Mouse (Mus musculus): ENCODE data around the gene Nxn. TPM values are rescaled to one million over a fixed set of nuclear protein-coding genes. Genes with fewer than 3 reads are reported as not detected.

Nxn gene
- polyA plus RNA-seq, 1 experiment from 2014 or later, result 41.8 TPM

DNA sequence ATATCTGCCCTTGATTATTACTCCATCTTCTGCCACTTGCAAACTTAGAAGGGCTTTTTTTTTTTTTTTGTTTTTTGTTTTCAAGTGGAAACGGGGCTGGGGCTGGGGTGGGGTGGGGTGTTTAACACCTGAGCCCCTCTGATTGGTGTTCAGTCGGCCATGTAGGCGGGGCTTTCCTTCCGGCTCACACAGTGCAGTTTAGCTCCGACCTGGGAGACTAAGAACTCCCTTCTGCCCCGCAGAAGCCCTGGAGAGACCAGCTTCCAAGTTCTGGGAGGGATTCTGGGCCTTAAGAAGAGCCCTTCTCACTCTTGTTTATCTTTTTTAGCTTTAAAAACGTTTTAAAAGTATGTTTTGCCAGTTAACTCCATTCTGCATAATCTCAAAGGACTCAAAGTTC is 61.2 kb downstream of the Nxn start:
- ATAC-seq (replicated peaks; ENCODE audit: insufficient number of reproducible peaks, low FRiP score, low TSS enrichment, low read depth), result no peak
- no peaks in the 10 kb centered on the region for H3K9me3 ChIP-seq (replicated peaks; ENCODE audit: control insufficient read depth, low read length)

DNA sequence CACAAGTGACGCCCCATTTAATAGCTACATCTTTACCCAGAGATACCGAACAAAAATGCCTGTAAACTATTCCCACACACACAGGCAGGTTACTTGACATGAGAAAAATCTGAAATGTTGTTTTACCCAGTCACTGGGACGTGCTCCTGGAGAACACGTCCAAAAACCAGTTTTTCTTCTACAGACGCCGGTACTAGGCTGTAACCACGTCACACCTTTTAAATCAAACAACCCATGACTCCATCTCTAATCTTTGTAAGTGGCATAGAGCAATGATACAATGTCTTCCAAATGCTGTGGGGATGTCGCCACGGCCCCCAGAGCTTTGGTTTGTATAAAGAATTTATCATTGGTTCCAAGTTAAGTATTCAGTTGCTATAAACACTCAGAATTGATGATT is 61.7 kb downstream of the Nxn start:
- Histone ChIP-seq H3K9me3 (replicated peaks; ENCODE audit: control insufficient read depth, low read length) (no peaks in the 10 kb centered on the region), H3K4me1 (ENCODE audit: control insufficient read depth, insufficient read depth, low read length) (no peaks in the 10 kb centered on the region), H3K27ac (replicated peaks; ENCODE audit: low read depth, low read length) (no peak overlapping the region), H3K36me3 (replicated peaks; ENCODE audit: control insufficient read depth, insufficient read depth, low read depth, low read length) (no peaks in the 10 kb centered on the region; the same call in 1 of the 2 replicates), H3K4me3 (ENCODE audit: low read depth, low read length) (no peak overlapping the region), H3K4me2 (ENCODE audit: low read depth, low read length) (no peak overlapping the region), H3K27me3 (ENCODE audit: control insufficient read depth, insufficient read depth, low read length) (no peaks in the 10 kb centered on the region), H3K9ac (replicated peaks; ENCODE audit: low read length) (no peak overlapping the region)
- ATAC-seq (replicated peaks; ENCODE audit: insufficient number of reproducible peaks, low FRiP score, low TSS enrichment, low read depth) (no peak), DNase-seq (ENCODE audit: low spot score) (no peak)
- whole genome bisulfite sequencing, result 77% methylated on average over 9 of the region's 9 CpGs

More for the DNA sequence above, 61.2 kb downstream of the Nxn start:
- no peaks in the 10 kb centered on the region; the same call in 1 of the 2 replicates for H3K36me3 ChIP-seq (replicated peaks; ENCODE audit: control insufficient read depth, insufficient read depth, low read depth, low read length)
- H3K27me3 ChIP-seq (ENCODE audit: control insufficient read depth, insufficient read depth, low read length), result no peaks in the 10 kb centered on the region
- no peak overlapping the region for H3K4me3 ChIP-seq (ENCODE audit: low read depth, low read length)
- peak; percentile 48 for DNase-seq (ENCODE audit: low spot score)
- no peak overlapping the region for H3K4me2 ChIP-seq (ENCODE audit: low read depth, low read length)
- 3% methylated on average over 7 of the region's 7 CpGs for WGBS
- H3K27ac ChIP-seq (replicated peaks; ENCODE audit: low read depth, low read length), result peak overlapping the region; percentile 39; the same call in 1 of the 2 replicates
- H3K9ac ChIP-seq (replicated peaks; ENCODE audit: low read length), result no peak overlapping the region
- no peaks in the 10 kb centered on the region for H3K4me1 ChIP-seq (ENCODE audit: control insufficient read depth, insufficient read depth, low read length)

DNA sequence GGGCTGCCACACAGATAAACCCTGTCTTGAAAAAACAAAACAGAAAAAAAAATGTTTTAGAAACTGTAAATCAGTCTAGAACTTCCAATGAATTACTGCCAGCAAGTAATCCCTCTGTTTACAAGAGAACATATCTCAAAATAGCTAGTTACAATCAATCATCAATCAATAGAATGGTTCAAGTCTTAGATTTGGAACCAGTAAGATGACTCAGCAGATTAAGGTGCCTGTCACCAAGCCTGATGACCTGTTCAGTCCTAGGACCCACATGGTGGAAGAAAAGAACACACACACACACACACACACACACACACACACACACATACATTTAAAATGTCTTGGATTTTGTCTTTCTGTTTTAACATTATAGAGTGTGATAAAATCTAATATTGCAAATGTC is 62.7 kb downstream of the Nxn start:
- Histone ChIP-seq H3K4me1 (ENCODE audit: control insufficient read depth, insufficient read depth, low read length) (no peaks in the 10 kb centered on the region), H3K36me3 (replicated peaks; ENCODE audit: control insufficient read depth, insufficient read depth, low read depth, low read length) (no peaks in the 10 kb centered on the region; the same call in 1 of the 2 replicates), H3K27ac (replicated peaks; ENCODE audit: low read depth, low read length) (no peak overlapping the region), H3K4me2 (ENCODE audit: low read depth, low read length) (no peak overlapping the region), H3K4me3 (ENCODE audit: low read depth, low read length) (no peak overlapping the region), H3K9me3 (replicated peaks; ENCODE audit: control insufficient read depth, low read length) (no peaks in the 10 kb centered on the region), H3K27me3 (ENCODE audit: control insufficient read depth, insufficient read depth, low read length) (no peaks in the 10 kb centered on the region), H3K9ac (replicated peaks; ENCODE audit: low read length) (no peak overlapping the region)
- ATAC-seq (replicated peaks; ENCODE audit: insufficient number of reproducible peaks, low FRiP score, low TSS enrichment, low read depth) (no peak), DNase-seq (ENCODE audit: low spot score) (no peak)

DNA sequence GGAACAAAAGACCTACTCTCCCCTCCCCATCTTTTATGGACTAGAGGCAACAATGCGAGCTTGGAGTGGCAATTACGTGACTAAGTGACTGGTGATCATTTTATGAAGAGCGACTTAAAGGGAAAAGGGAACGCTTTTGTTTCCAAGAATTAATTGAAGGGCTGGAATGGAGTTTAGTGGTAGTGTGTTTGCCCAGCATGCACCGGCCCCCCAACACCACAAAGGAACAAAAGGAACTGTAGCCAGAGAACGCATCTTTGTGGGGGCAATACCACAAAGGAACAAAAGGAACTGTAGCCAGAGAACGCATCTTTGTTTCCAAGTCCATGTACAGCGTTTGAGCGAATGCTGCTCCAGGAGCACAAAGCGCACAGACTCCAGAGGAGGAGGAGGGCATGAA is 64.0 kb downstream of the Nxn start:
- H3K27me3 ChIP-seq (ENCODE audit: control insufficient read depth, insufficient read depth, low read length), result no peaks in the 10 kb centered on the region
- no peak overlapping the region for H3K4me3 ChIP-seq (ENCODE audit: low read depth, low read length)
- DNase-seq (ENCODE audit: low spot score) (no peak), ATAC-seq (replicated peaks; ENCODE audit: insufficient number of reproducible peaks, low FRiP score, low TSS enrichment, low read depth) (no peak)
- H3K27ac ChIP-seq (replicated peaks; ENCODE audit: low read depth, low read length), result no peak overlapping the region
- H3K36me3 ChIP-seq (replicated peaks; ENCODE audit: control insufficient read depth, insufficient read depth, low read depth, low read length), result no peaks in the 10 kb centered on the region; the same call in 1 of the 2 replicates
- no peaks in the 10 kb centered on the region for H3K4me1 ChIP-seq (ENCODE audit: control insufficient read depth, insufficient read depth, low read length)
- 80% methylated on average over 10 of the region's 10 CpGs for WGBS
- no peaks in the 10 kb centered on the region for H3K9me3 ChIP-seq (replicated peaks; ENCODE audit: control insufficient read depth, low read length)
- H3K4me2 ChIP-seq (ENCODE audit: low read depth, low read length), result no peak overlapping the region
- no peak overlapping the region for H3K9ac ChIP-seq (replicated peaks; ENCODE audit: low read length)

DNA sequence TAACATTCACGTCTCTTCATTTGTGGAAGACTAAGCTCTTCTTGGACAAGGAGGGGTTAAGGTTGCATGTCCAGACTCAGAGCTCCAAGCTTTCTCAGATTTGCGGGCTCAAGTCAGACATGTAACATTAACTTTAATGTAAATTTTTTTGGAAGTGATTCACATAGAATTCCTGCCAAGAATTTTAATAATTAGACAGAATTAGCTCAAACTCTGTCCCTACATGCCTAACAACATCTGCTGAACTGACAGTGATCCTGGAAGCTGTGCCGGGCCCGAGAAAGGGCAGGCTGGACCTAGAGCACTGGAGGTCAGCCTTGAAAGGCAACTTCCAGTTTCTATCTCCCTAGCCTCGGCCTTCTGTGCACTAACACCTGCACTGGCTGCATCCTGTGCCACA is 66.7 kb downstream of the Nxn start:
- H3K36me3 ChIP-seq (replicated peaks; ENCODE audit: control insufficient read depth, insufficient read depth, low read depth, low read length), result no peaks in the 10 kb centered on the region; the same call in 1 of the 2 replicates
- no peak overlapping the region for H3K4me3 ChIP-seq (ENCODE audit: low read depth, low read length)
- H3K9ac ChIP-seq (replicated peaks; ENCODE audit: low read length), result no peak overlapping the region
- DNase-seq (ENCODE audit: low spot score), result no peak
- H3K9me3 ChIP-seq (replicated peaks; ENCODE audit: control insufficient read depth, low read length), result no peaks in the 10 kb centered on the region
- 55% methylated on average over 5 of the region's 5 CpGs for WGBS
- ATAC-seq (replicated peaks; ENCODE audit: insufficient number of reproducible peaks, low FRiP score, low TSS enrichment, low read depth), result no peak
- no peak overlapping the region for H3K27ac ChIP-seq (replicated peaks; ENCODE audit: low read depth, low read length)
- peaks cover 4% of the 10 kb centered on the region; the same call in 1 of the 2 replicates for H3K4me1 ChIP-seq (ENCODE audit: control insufficient read depth, insufficient read depth, low read length)
- no peak overlapping the region for H3K4me2 ChIP-seq (ENCODE audit: low read depth, low read length)
- no peaks in the 10 kb centered on the region for H3K27me3 ChIP-seq (ENCODE audit: control insufficient read depth, insufficient read depth, low read length)

DNA sequence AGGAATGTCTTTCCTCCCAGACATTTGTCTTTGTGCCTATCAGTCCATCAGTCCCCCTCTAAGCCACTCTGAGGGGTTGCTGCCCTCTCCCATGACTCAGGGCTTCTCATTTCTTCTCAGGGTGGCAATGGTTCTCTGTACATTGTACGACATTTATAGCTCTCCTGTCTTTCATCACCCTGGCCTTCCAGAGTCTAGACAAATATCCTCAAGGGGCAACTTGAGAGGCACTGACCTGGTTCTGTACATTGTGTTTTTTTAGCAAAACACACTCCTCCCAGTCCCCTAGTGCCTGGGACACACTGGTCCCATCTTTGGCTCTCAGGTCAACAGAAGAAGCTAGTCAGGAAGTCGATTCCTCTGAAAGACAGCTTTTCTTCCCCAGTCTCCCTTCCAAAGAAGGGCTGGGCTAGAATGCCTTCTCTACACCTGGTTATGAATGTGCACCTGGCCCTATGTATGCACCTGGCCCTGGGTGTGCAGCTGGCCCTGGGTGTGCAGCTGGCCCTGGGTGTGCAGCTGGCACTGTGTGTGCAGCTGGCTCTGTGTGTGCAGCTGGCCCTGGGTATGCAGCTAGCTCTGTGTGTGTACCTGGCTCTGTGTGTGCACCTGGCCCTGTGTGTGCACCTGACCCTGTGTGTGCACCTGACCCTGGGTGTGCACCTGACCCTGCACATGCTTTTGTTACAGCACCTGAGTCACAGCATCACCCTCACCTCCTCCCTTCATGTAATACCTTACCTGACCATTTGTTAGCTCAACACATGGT is 70.2 kb downstream of the Nxn start:
- DNase-seq (ENCODE audit: low spot score) (no peak), ATAC-seq (replicated peaks; ENCODE audit: insufficient number of reproducible peaks, low FRiP score, low TSS enrichment, low read depth) (no peak)
- H3K4me2 ChIP-seq (ENCODE audit: low read depth, low read length), result no peak overlapping the region
- H3K4me3 ChIP-seq (ENCODE audit: low read depth, low read length), result no peak overlapping the region
- peaks cover 8% of the 10 kb centered on the region for H3K4me1 ChIP-seq (ENCODE audit: control insufficient read depth, insufficient read depth, low read length)
- no peak overlapping the region for H3K27ac ChIP-seq (replicated peaks; ENCODE audit: low read depth, low read length)
- no peak overlapping the region for H3K9ac ChIP-seq (replicated peaks; ENCODE audit: low read length)
- H3K9me3 ChIP-seq (replicated peaks; ENCODE audit: control insufficient read depth, low read length), result no peaks in the 10 kb centered on the region
- no peaks in the 10 kb centered on the region for H3K36me3 ChIP-seq (replicated peaks; ENCODE audit: control insufficient read depth, insufficient read depth, low read depth, low read length)
- no peaks in the 10 kb centered on the region for H3K27me3 ChIP-seq (ENCODE audit: control insufficient read depth, insufficient read depth, low read length)
- 42% methylated on average over 2 of the region's 2 CpGs for WGBS

DNA sequence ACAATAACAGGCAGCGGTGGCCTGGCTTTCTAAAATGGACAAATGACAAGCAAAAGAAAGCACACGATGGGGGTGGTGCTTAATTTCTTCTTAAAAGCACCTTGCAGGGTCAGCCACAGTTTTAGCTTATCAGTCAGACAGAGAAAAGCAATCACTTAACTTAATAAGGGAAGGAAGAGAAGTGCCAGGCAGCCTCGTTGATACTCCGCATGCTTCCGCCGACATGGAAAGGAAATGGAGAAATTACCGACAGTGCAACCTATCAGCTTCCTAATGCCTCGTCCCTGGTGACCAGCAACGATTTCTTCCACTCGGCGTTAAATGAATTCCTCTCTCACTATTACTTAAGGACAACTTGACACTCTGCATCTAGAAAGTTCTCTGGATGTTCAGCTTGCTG is 70.9 kb downstream of the Nxn start:
- Histone ChIP-seq H3K4me2 (ENCODE audit: low read depth, low read length) (no peak overlapping the region), H3K9ac (replicated peaks; ENCODE audit: low read length) (no peak overlapping the region), H3K9me3 (replicated peaks; ENCODE audit: control insufficient read depth, low read length) (no peaks in the 10 kb centered on the region), H3K27me3 (ENCODE audit: control insufficient read depth, insufficient read depth, low read length) (no peaks in the 10 kb centered on the region), H3K4me3 (ENCODE audit: low read depth, low read length) (no peak overlapping the region), H3K36me3 (replicated peaks; ENCODE audit: control insufficient read depth, insufficient read depth, low read depth, low read length) (no peaks in the 10 kb centered on the region), H3K4me1 (ENCODE audit: control insufficient read depth, insufficient read depth, low read length) (peaks cover 8% of the 10 kb centered on the region), H3K27ac (replicated peaks; ENCODE audit: low read depth, low read length) (no peak overlapping the region)
- DNase-seq (ENCODE audit: low spot score) (no peak), ATAC-seq (replicated peaks; ENCODE audit: insufficient number of reproducible peaks, low FRiP score, low TSS enrichment, low read depth) (no peak)
- WGBS, result 44% methylated on average over 11 of the region's 11 CpGs

DNA sequence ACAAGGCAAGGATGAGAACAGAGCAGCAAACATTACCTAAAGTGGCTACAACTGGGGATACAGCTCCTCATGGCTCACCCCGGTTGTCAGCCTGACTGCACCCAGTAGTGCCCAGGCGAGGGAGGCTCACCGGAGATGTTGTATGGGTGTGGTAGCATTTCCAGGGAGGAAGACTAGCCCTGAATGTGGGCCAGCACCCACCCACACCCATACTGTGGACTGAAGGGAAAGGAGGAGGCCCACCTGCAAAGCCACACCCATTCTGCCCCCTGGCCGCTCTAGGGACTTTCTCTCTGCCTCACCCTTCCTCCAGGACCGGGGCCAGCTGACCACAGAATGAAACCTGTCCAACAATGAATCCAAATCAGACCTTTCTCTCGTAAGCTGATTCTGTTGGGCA is 72.3 kb downstream of the Nxn start:
- Histone ChIP-seq H3K4me1 (ENCODE audit: control insufficient read depth, insufficient read depth, low read length) (peaks cover 8% of the 10 kb centered on the region), H3K9ac (replicated peaks; ENCODE audit: low read length) (no peak overlapping the region), H3K36me3 (replicated peaks; ENCODE audit: control insufficient read depth, insufficient read depth, low read depth, low read length) (no peaks in the 10 kb centered on the region), H3K4me2 (ENCODE audit: low read depth, low read length) (no peak overlapping the region), H3K9me3 (replicated peaks; ENCODE audit: control insufficient read depth, low read length) (no peaks in the 10 kb centered on the region), H3K27me3 (ENCODE audit: control insufficient read depth, insufficient read depth, low read length) (no peaks in the 10 kb centered on the region), H3K4me3 (ENCODE audit: low read depth, low read length) (no peak overlapping the region), H3K27ac (replicated peaks; ENCODE audit: low read depth, low read length) (no peak overlapping the region)
- ATAC-seq (replicated peaks; ENCODE audit: insufficient number of reproducible peaks, low FRiP score, low TSS enrichment, low read depth) (no peak), DNase-seq (ENCODE audit: low spot score) (no peak)
- 84% methylated on average over 6 of the region's 6 CpGs for WGBS
